In genomic region chr17:49526566-49526965, GRCm38 (mm10) we compare ENCODE assay signal across 25 mouse cellular contexts. TPM values are rescaled to one million over a fixed set of nuclear protein-coding genes. Genes with fewer than 3 reads are reported as not detected.
"Had no signal": no experiment of that assay in that cellular context is flagged by ENCODE, and none has a peak within 500 bp of the region (broad histone marks: within the 10 kb centered on the region; RNA-seq: fewer than 3 reads in every experiment).

No protein-coding gene starts in this region.

- H3K4me1 ChIP-seq: liver, embryonic 12.5 days had no signal

- H3K27ac ChIP-seq: heart, adult 2 months; heart, embryonic 13.5 days; heart, embryonic 15.5 days; hindbrain, embryonic 13.5 days; hindbrain, embryonic 15.5 days; hindbrain, postnatal 0 days; kidney, embryonic 15.5 days; kidney, postnatal 0 days; limb, embryonic 13.5 days; limb, embryonic 15.5 days; liver, embryonic 12.5 days; liver, embryonic 14.5 days had no signal

- DNase-seq: gastrocnemius, postnatal 14 days; gastrocnemius, postnatal 36 days; heart, adult 11 months; heart, adult 2 months; heart, postnatal 14 days; heart, postnatal 36 days; kidney, adult 11 months; kidney, adult 2 months; kidney, adult 9 months; kidney, postnatal 14 days; kidney, postnatal 36 days; layer of hippocampus, postnatal 36 days; left cerebral cortex, postnatal 4 days had no signal

- H3K4me3 ChIP-seq: heart, adult 2 months; heart, embryonic 13.5 days; heart, embryonic 15.5 days; hindbrain, embryonic 13.5 days; hindbrain, embryonic 15.5 days; kidney, embryonic 15.5 days; limb, embryonic 13.5 days; limb, embryonic 15.5 days; liver, embryonic 12.5 days had no signal

- H3K27me3 ChIP-seq: heart, embryonic 13.5 days; heart, embryonic 15.5 days; hindbrain, embryonic 13.5 days; hindbrain, embryonic 15.5 days; limb, embryonic 13.5 days; limb, embryonic 15.5 days; liver, embryonic 12.5 days had no signal

RNA-seq across cellular contexts. Expression of gene Daam2, which starts 37.6 kb away (rescaled TPM):
- total RNA-seq: hematopoietic stem cell, adult 5-6 weeks had no signal
